Mouse (Mus musculus): ENCODE data around the gene Tmem151b. TPM values are rescaled to one million over a fixed set of nuclear protein-coding genes. Genes with fewer than 3 reads are reported as not detected.

Tmem151b gene
- polyA plus RNA-seq, 1 experiment from 2014 or later = 1.8 TPM

GRCm38 (mm10) chr17:45518766-45519475, 30.6 kb downstream of the Tmem151b start:
- WGBS = 85% methylated on average over 12 of the region's 12 CpGs
- no peaks in the 10 kb centered on the region for H3K9me3 ChIP-seq (ENCODE audit: control insufficient read depth, low read depth, low read length)
- no peak for ATAC-seq (ENCODE audit: insufficient number of reproducible peaks, insufficient read depth, low FRiP score, low read depth)

GRCm38 (mm10) chr17:45517549-45518215, 31.8 kb downstream of the Tmem151b start:
- Histone ChIP-seq H3K4me2 (replicated peaks; ENCODE audit: low read depth, low read length) (no peak overlapping the region), H3K36me3 (ENCODE audit: control insufficient read depth, insufficient read depth, low read length) (peaks cover 4% of the 10 kb centered on the region; the same call in 1 of the 2 replicates), H3K4me3 (ENCODE audit: low read depth, low read length) (no peak overlapping the region), H3K9me3 (ENCODE audit: control insufficient read depth, low read depth, low read length) (no peaks in the 10 kb centered on the region), H3K9ac (replicated peaks; ENCODE audit: low read depth, low read length) (no peak overlapping the region), H3K27me3 (ENCODE audit: control insufficient read depth, insufficient read depth, low read length) (no peaks in the 10 kb centered on the region), H3K27ac (ENCODE audit: low read length) (no peak overlapping the region), H3K4me1 (ENCODE audit: control insufficient read depth, insufficient read depth, low read length) (no peaks in the 10 kb centered on the region)
- 91% methylated on average over 28 of the region's 28 CpGs for WGBS
- no peak for ATAC-seq (ENCODE audit: insufficient number of reproducible peaks, insufficient read depth, low FRiP score, low read depth)

More at GRCm38 (mm10) chr17:45518766-45519475, 30.6 kb downstream of the Tmem151b start:
- Histone ChIP-seq H3K4me1 (ENCODE audit: control insufficient read depth, insufficient read depth, low read length) (0 out of 2 replicates have a peak, but pooled peaks cover 6% of the 10 kb centered on the region), H3K27ac (ENCODE audit: low read length) (no peak overlapping the region), H3K4me2 (replicated peaks; ENCODE audit: low read depth, low read length) (no peak overlapping the region), H3K9ac (replicated peaks; ENCODE audit: low read depth, low read length) (no peak overlapping the region), H3K4me3 (ENCODE audit: low read depth, low read length) (no peak overlapping the region), H3K27me3 (ENCODE audit: control insufficient read depth, insufficient read depth, low read length) (no peaks in the 10 kb centered on the region), H3K36me3 (ENCODE audit: control insufficient read depth, insufficient read depth, low read length) (peaks cover 4% of the 10 kb centered on the region; the same call in 1 of the 2 replicates)

- H3K27ac ChIP-seq (ENCODE audit: low read length) = no peak overlapping the region
- no peak overlapping the region for H3K4me2 ChIP-seq (replicated peaks; ENCODE audit: low read depth, low read length)
- H3K9me3 ChIP-seq (ENCODE audit: control insufficient read depth, low read depth, low read length) = no peaks in the 10 kb centered on the region
- no peaks in the 10 kb centered on the region for H3K27me3 ChIP-seq (ENCODE audit: control insufficient read depth, insufficient read depth, low read length)
- H3K4me3 ChIP-seq (ENCODE audit: low read depth, low read length) = no peak overlapping the region
- no peak overlapping the region for H3K9ac ChIP-seq (replicated peaks; ENCODE audit: low read depth, low read length)
- no peak for ATAC-seq (ENCODE audit: insufficient number of reproducible peaks, insufficient read depth, low FRiP score, low read depth)
- H3K36me3 ChIP-seq (ENCODE audit: control insufficient read depth, insufficient read depth, low read length) = peaks cover 4% of the 10 kb centered on the region; the same call in 1 of the 2 replicates
- no peaks in the 10 kb centered on the region for H3K4me1 ChIP-seq (ENCODE audit: control insufficient read depth, insufficient read depth, low read length)
- WGBS = 94% methylated on average over 21 of the region's 21 CpGs
Measured at GRCm38 (mm10) chr17:45517135-45517534, 32.3 kb downstream of the Tmem151b start.

- Histone ChIP-seq H3K27ac (ENCODE audit: low read length) (no peak overlapping the region), H3K4me1 (ENCODE audit: control insufficient read depth, insufficient read depth, low read length) (no peaks in the 10 kb centered on the region), H3K36me3 (ENCODE audit: control insufficient read depth, insufficient read depth, low read length) (peaks cover 4% of the 10 kb centered on the region; the same call in 1 of the 2 replicates), H3K9me3 (ENCODE audit: control insufficient read depth, low read depth, low read length) (no peaks in the 10 kb centered on the region), H3K9ac (replicated peaks; ENCODE audit: low read depth, low read length) (no peak overlapping the region), H3K4me3 (ENCODE audit: low read depth, low read length) (no peak overlapping the region), H3K27me3 (ENCODE audit: control insufficient read depth, insufficient read depth, low read length) (no peaks in the 10 kb centered on the region), H3K4me2 (replicated peaks; ENCODE audit: low read depth, low read length) (no peak overlapping the region)
- WGBS = 45% methylated on average over 8 of the region's 8 CpGs
- no peak for ATAC-seq (ENCODE audit: insufficient number of reproducible peaks, insufficient read depth, low FRiP score, low read depth)
Measured at GRCm38 (mm10) chr17:45516488-45516887, 33.0 kb downstream of the Tmem151b start.

DNA sequence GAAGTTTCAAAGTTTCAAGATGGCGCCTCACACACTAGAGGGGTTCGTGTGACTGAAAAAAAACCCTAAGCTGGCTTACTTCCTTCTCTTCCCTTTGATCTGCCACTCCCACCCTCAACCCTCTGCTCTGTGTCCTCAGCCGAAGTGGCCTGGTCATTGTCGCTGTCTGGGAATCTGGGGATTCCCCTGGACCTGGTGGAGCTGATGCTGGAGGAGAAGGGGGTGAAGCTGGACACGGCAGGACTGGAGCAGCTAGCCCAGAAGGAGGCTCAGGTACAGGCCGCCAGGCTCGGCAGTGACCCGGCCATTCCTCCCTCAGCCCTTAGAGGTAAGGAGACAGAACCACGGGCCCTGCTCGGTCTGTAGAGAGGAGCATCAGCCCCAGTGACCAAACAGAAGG, 33.7 kb downstream of the Tmem151b start:
- WGBS = 80% methylated on average over 10 of the region's 10 CpGs
- H3K4me1 ChIP-seq (ENCODE audit: control insufficient read depth, insufficient read depth, low read length) = no peaks in the 10 kb centered on the region
- H3K36me3 ChIP-seq (ENCODE audit: control insufficient read depth, insufficient read depth, low read length) = peaks cover 4% of the 10 kb centered on the region; the same call in 1 of the 2 replicates
- H3K27me3 ChIP-seq (ENCODE audit: control insufficient read depth, insufficient read depth, low read length) = no peaks in the 10 kb centered on the region
- no peak overlapping the region for H3K9ac ChIP-seq (replicated peaks; ENCODE audit: low read depth, low read length)
- no peak for ATAC-seq (ENCODE audit: insufficient number of reproducible peaks, insufficient read depth, low FRiP score, low read depth)
- H3K4me2 ChIP-seq (replicated peaks; ENCODE audit: low read depth, low read length) = no peak overlapping the region
- no peak overlapping the region for H3K27ac ChIP-seq (ENCODE audit: low read length)
- H3K9me3 ChIP-seq (ENCODE audit: control insufficient read depth, low read depth, low read length) = no peaks in the 10 kb centered on the region
- H3K4me3 ChIP-seq (ENCODE audit: low read depth, low read length) = no peak overlapping the region

DNA sequence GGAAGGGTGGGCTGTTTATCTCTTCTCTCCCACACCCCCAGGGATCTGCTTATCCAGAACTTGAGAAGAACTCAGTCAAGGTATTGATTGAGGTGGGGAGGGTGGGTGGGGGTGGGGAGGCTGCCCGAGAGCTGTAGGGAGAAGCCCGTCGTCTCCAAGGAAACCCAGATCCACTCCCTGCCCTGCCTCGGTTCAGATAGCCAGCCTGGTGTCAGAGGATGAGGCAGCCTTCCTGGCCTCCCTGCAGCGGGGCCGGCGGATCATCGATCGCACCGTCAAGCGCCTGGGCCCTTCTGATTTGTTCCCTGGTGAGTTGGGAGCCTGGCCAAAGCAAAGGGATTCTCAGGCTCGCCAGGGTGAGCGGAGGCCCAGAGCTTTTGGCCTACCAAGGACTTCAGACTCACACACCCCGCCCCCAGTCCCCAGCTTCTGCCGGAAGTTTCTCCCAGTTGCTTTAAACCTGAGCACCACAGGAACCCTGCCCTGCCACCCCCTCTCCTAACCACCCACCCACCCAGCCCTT, 34.2 kb downstream of the Tmem151b start:
- Histone ChIP-seq H3K27ac (ENCODE audit: low read length) (no peak overlapping the region), H3K9ac (replicated peaks; ENCODE audit: low read depth, low read length) (no peak overlapping the region), H3K4me3 (ENCODE audit: low read depth, low read length) (no peak overlapping the region), H3K4me2 (replicated peaks; ENCODE audit: low read depth, low read length) (no peak overlapping the region), H3K9me3 (ENCODE audit: control insufficient read depth, low read depth, low read length) (no peaks in the 10 kb centered on the region), H3K4me1 (ENCODE audit: control insufficient read depth, insufficient read depth, low read length) (no peaks in the 10 kb centered on the region), H3K36me3 (ENCODE audit: control insufficient read depth, insufficient read depth, low read length) (peaks cover 3% of the 10 kb centered on the region; the same call in 1 of the 2 replicates), H3K27me3 (ENCODE audit: control insufficient read depth, insufficient read depth, low read length) (no peaks in the 10 kb centered on the region)
- no peak for ATAC-seq (ENCODE audit: insufficient number of reproducible peaks, insufficient read depth, low FRiP score, low read depth)
- 42% methylated on average over 15 of the region's 15 CpGs for WGBS

- Histone ChIP-seq H3K4me3 (ENCODE audit: low read depth, low read length) (no peak overlapping the region), H3K27ac (ENCODE audit: low read length) (no peak overlapping the region), H3K9ac (replicated peaks; ENCODE audit: low read depth, low read length) (no peak overlapping the region), H3K36me3 (ENCODE audit: control insufficient read depth, insufficient read depth, low read length) (no peaks in the 10 kb centered on the region; the same call in 1 of the 2 replicates), H3K9me3 (ENCODE audit: control insufficient read depth, low read depth, low read length) (no peaks in the 10 kb centered on the region), H3K4me2 (replicated peaks; ENCODE audit: low read depth, low read length) (no peak overlapping the region), H3K27me3 (ENCODE audit: control insufficient read depth, insufficient read depth, low read length) (no peaks in the 10 kb centered on the region), H3K4me1 (ENCODE audit: control insufficient read depth, insufficient read depth, low read length) (no peaks in the 10 kb centered on the region)
- WGBS = 93% methylated on average over 4 of the region's 4 CpGs
- no peak for ATAC-seq (ENCODE audit: insufficient number of reproducible peaks, insufficient read depth, low FRiP score, low read depth)
Measured at GRCm38 (mm10) chr17:45511757-45512156, 37.7 kb downstream of the Tmem151b start.

DNA sequence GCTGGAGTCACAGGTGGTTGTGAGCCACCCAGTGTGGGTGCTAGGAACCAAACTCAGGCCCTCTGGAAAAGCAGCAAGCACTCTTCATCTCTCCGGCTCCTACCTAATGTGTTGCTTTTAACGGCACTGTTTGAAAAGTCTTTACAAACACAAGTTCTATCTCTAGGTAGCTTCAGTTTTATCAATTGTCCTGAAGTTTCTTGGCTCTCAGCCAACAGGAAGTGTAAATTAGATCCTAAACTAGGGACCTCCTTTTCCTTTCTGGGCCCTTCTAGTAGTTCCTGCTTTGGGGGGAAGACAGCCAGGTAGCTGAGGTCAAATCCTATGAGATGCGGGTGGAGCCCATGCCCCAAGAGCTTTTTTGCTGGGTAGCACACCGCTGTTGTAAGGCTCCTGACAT, 38.6 kb downstream of the Tmem151b start:
- no peaks in the 10 kb centered on the region for H3K27me3 ChIP-seq (ENCODE audit: control insufficient read depth, insufficient read depth, low read length)
- no peak overlapping the region for H3K4me3 ChIP-seq (ENCODE audit: low read depth, low read length)
- peaks cover 4% of the 10 kb centered on the region for H3K4me1 ChIP-seq (ENCODE audit: control insufficient read depth, insufficient read depth, low read length)
- no peak for ATAC-seq (ENCODE audit: insufficient number of reproducible peaks, insufficient read depth, low FRiP score, low read depth)
- H3K27ac ChIP-seq (ENCODE audit: low read length) = no peak overlapping the region
- 87% methylated on average over 4 of the region's 4 CpGs for WGBS
- H3K36me3 ChIP-seq (ENCODE audit: control insufficient read depth, insufficient read depth, low read length) = no peaks in the 10 kb centered on the region; the same call in 1 of the 2 replicates
- H3K9ac ChIP-seq (replicated peaks; ENCODE audit: low read depth, low read length) = no peak overlapping the region
- no peak overlapping the region for H3K4me2 ChIP-seq (replicated peaks; ENCODE audit: low read depth, low read length)
- no peaks in the 10 kb centered on the region for H3K9me3 ChIP-seq (ENCODE audit: control insufficient read depth, low read depth, low read length)
